Mouse (Mus musculus) lung, postnatal 0 days (tissue): ENCODE measurements around the gene Scgb3a1.

ENCODE experiments used
- CTCF ChIP-seq: IDR thresholded peaks from 2 replicates; pipeline ENCODE4 v1.5.1; 2016; ENCODE audit warnings: antibody characterized with exemption, mild to moderate bottlenecking
- EP300 ChIP-seq: IDR thresholded peaks from 2 replicates; pipeline ENCODE4 v1.6.1; 2016; ENCODE audit warnings: antibody characterized with exemption, mild to moderate bottlenecking, control low read depth

- TF ChIP-seq CTCF (no peak), EP300 (no peak)
Observed at GRCm38 (mm10) chr11:49650994-49651761, 12.2 kb upstream of the Scgb3a1 start.
